Mouse (Mus musculus): ENCODE measurements at regions not wholly inside any gene's neighbourhood (a gene's known extent, or its start where the extent isn't known, plus 50 kb on each side); places are given as distances from the start of the nearest gene placed in this dataset.
A peak's percentile ranks its signal among the peaks of the same experiment; 100 is the strongest.

DNA sequence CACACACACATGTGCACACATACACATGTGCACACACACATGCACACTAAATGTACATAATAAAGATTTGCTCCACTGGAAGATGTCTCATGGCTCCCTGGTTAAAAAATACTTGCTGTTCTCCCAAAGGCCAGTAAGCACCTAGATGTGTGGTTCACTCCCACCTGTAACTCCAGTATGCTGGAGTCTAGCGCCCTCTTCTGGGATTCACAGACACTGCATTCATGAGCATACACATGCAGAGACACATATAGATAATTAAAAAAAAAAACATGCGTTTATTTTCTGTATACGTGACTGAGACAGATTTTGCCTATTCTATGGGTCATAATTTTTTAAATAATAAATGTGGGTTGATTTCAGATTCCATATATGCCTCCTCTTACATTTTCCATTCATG is 747.5 kb upstream of the Jmjd1c start:
- no peaks in the 10 kb centered on the region for H3K4me1 ChIP-seq (replicated peaks; ENCODE audit: control insufficient read depth, insufficient read depth)
- no peaks in the 10 kb centered on the region for H3K9me3 ChIP-seq (ENCODE audit: control insufficient read depth, low read length)
- TF ChIP-seq CTCF (IDR thresholded peaks at IDR 0.05; ENCODE audit: low read depth), result peak; percentile 16; the same call in 1 of the 2 replicates
- TF ChIP-seq EP300 (optimal IDR thresholded peaks at IDR 0.05), result no peak
- 59% methylated on average over 3 of the region's 3 CpGs for WGBS
- H3K27me3 ChIP-seq (ENCODE audit: control insufficient read depth, insufficient read depth, low read length), result no peaks in the 10 kb centered on the region
- no peak overlapping the region for H3K4me3 ChIP-seq (ENCODE audit: low read depth, low read length)
- ATAC-seq (ENCODE audit: low FRiP score, low TSS enrichment) (no peak), DNase-seq (ENCODE audit: low spot score) (no peak)
- H3K36me3 ChIP-seq (ENCODE audit: control insufficient read depth, insufficient read depth, low read length), result no peaks in the 10 kb centered on the region
- H3K9ac ChIP-seq (ENCODE audit: low read length), result no peak overlapping the region
- no peak overlapping the region for H3K27ac ChIP-seq (replicated peaks)
- H3K4me2 ChIP-seq (replicated peaks; ENCODE audit: low read depth), result no peak overlapping the region

- no peak for DNase-seq (ENCODE audit: low spot score)
- H3K27ac ChIP-seq (replicated peaks), result no peak overlapping the region
- no peak overlapping the region for H3K4me3 ChIP-seq (ENCODE audit: low read depth, low read length)
- H3K9ac ChIP-seq (ENCODE audit: low read length), result no peak overlapping the region
- no peak for ATAC-seq (ENCODE audit: low FRiP score, low TSS enrichment)
- no peaks in the 10 kb centered on the region for H3K4me1 ChIP-seq (replicated peaks; ENCODE audit: control insufficient read depth, insufficient read depth)
- no peaks in the 10 kb centered on the region for H3K9me3 ChIP-seq (ENCODE audit: control insufficient read depth, low read length)
- WGBS, result 35% methylated on average over 1 of the region's 1 CpGs
- TF ChIP-seq EP300 (optimal IDR thresholded peaks at IDR 0.05) (no peak), CTCF (IDR thresholded peaks at IDR 0.05; ENCODE audit: low read depth) (no peak)
- no peaks in the 10 kb centered on the region for H3K27me3 ChIP-seq (ENCODE audit: control insufficient read depth, insufficient read depth, low read length)
- no peaks in the 10 kb centered on the region for H3K36me3 ChIP-seq (ENCODE audit: control insufficient read depth, insufficient read depth, low read length)
- no peak overlapping the region for H3K4me2 ChIP-seq (replicated peaks; ENCODE audit: low read depth)
Observed at GRCm38 (mm10) chr10:66351036-66351435, 744.9 kb upstream of the Jmjd1c start.

GRCm38 (mm10) chr10:66354072-66354471 is 741.9 kb upstream of the Jmjd1c start:
- ATAC-seq (ENCODE audit: low FRiP score, low TSS enrichment), result no peak; the same call in 1 of the 2 replicates
- Histone ChIP-seq H3K27ac (replicated peaks) (no peak overlapping the region), H3K27me3 (ENCODE audit: control insufficient read depth, insufficient read depth, low read length) (no peaks in the 10 kb centered on the region)

DNA sequence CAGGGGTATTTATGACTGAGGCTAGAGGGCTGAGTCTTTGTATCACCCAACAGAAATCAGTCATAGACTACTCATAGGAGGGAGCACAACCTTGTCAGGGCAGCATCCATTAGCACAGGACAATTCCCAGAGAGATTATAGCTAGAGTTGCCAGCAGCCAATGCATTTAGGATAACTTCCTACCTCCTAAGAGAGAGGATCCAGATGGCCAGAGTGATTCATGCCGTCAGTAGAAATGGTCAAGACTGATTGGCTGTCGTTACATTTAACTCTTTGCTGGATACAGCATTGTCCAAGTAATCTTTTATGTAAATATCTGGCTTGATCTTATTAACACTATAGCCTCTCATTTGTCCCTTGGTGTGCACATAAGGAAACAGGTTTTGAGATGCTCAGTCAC is 740.9 kb upstream of the Jmjd1c start:
- Histone ChIP-seq H3K9me3 (ENCODE audit: control insufficient read depth, low read length) (no peaks in the 10 kb centered on the region), H3K27ac (replicated peaks) (no peak overlapping the region), H3K9ac (ENCODE audit: low read length) (no peak overlapping the region), H3K4me2 (replicated peaks; ENCODE audit: low read depth) (no peak overlapping the region), H3K27me3 (ENCODE audit: control insufficient read depth, insufficient read depth, low read length) (no peaks in the 10 kb centered on the region), H3K36me3 (ENCODE audit: control insufficient read depth, insufficient read depth, low read length) (no peaks in the 10 kb centered on the region), H3K4me1 (replicated peaks; ENCODE audit: control insufficient read depth, insufficient read depth) (no peaks in the 10 kb centered on the region), H3K4me3 (ENCODE audit: low read depth, low read length) (no peak overlapping the region)
- DNase-seq (ENCODE audit: low spot score) (no peak), ATAC-seq (ENCODE audit: low FRiP score, low TSS enrichment) (no peak)
- TF ChIP-seq EP300 (optimal IDR thresholded peaks at IDR 0.05) (no peak), CTCF (IDR thresholded peaks at IDR 0.05; ENCODE audit: low read depth) (no peak)
- WGBS, result 35% methylated on average over 2 of the region's 2 CpGs

More at GRCm38 (mm10) chr10:66354072-66354471, 741.9 kb upstream of the Jmjd1c start:
- Histone ChIP-seq H3K9me3 (ENCODE audit: control insufficient read depth, low read length) (no peaks in the 10 kb centered on the region), H3K4me2 (replicated peaks; ENCODE audit: low read depth) (no peak overlapping the region), H3K36me3 (ENCODE audit: control insufficient read depth, insufficient read depth, low read length) (no peaks in the 10 kb centered on the region), H3K4me1 (replicated peaks; ENCODE audit: control insufficient read depth, insufficient read depth) (no peaks in the 10 kb centered on the region), H3K9ac (ENCODE audit: low read length) (no peak overlapping the region), H3K4me3 (ENCODE audit: low read depth, low read length) (no peak overlapping the region)
- no peak for TF ChIP-seq EP300 (optimal IDR thresholded peaks at IDR 0.05)
- TF ChIP-seq CTCF (IDR thresholded peaks at IDR 0.05; ENCODE audit: low read depth), result no peak
- no peak for DNase-seq (ENCODE audit: low spot score)
- 38% methylated on average over 1 of the region's 1 CpGs for WGBS

- Histone ChIP-seq H3K4me2 (replicated peaks; ENCODE audit: low read depth) (no peak overlapping the region), H3K4me1 (replicated peaks; ENCODE audit: control insufficient read depth, insufficient read depth) (no peaks in the 10 kb centered on the region), H3K9me3 (ENCODE audit: control insufficient read depth, low read length) (no peaks in the 10 kb centered on the region), H3K27ac (replicated peaks) (no peak overlapping the region), H3K36me3 (ENCODE audit: control insufficient read depth, insufficient read depth, low read length) (no peaks in the 10 kb centered on the region), H3K27me3 (ENCODE audit: control insufficient read depth, insufficient read depth, low read length) (no peaks in the 10 kb centered on the region), H3K4me3 (ENCODE audit: low read depth, low read length) (no peak overlapping the region), H3K9ac (ENCODE audit: low read length) (no peak overlapping the region)
- ATAC-seq (ENCODE audit: low FRiP score, low TSS enrichment) (no peak), DNase-seq (ENCODE audit: low spot score) (no peak)
- no peak for TF ChIP-seq EP300 (optimal IDR thresholded peaks at IDR 0.05)
- TF ChIP-seq CTCF (IDR thresholded peaks at IDR 0.05; ENCODE audit: low read depth), result no peak
- 91% methylated on average over 9 of the region's 9 CpGs for WGBS
Observed at GRCm38 (mm10) chr10:66357736-66358135, 738.2 kb upstream of the Jmjd1c start.

- Histone ChIP-seq H3K4me2 (replicated peaks; ENCODE audit: low read depth) (no peak overlapping the region), H3K9me3 (ENCODE audit: control insufficient read depth, low read length) (no peaks in the 10 kb centered on the region), H3K4me3 (ENCODE audit: low read depth, low read length) (no peak overlapping the region), H3K9ac (ENCODE audit: low read length) (no peak overlapping the region), H3K27ac (replicated peaks) (no peak overlapping the region), H3K4me1 (replicated peaks; ENCODE audit: control insufficient read depth, insufficient read depth) (no peaks in the 10 kb centered on the region), H3K36me3 (ENCODE audit: control insufficient read depth, insufficient read depth, low read length) (no peaks in the 10 kb centered on the region), H3K27me3 (ENCODE audit: control insufficient read depth, insufficient read depth, low read length) (no peaks in the 10 kb centered on the region)
- 58% methylated on average over 3 of the region's 3 CpGs for WGBS
- ATAC-seq (ENCODE audit: low FRiP score, low TSS enrichment), result no peak
- no peak for TF ChIP-seq CTCF (IDR thresholded peaks at IDR 0.05; ENCODE audit: low read depth)
- TF ChIP-seq EP300 (optimal IDR thresholded peaks at IDR 0.05), result no peak
- no peak for DNase-seq (ENCODE audit: low spot score)
Observed at GRCm38 (mm10) chr10:66370096-66370495, 725.8 kb upstream of the Jmjd1c start.
